Mouse (Mus musculus) small intestine, adult 2 months (tissue): ENCODE measurements around the gene Mesd. TPM values are rescaled to one million over a fixed set of nuclear protein-coding genes. Genes with fewer than 3 reads are reported as not detected.

ENCODE experiments used
- H3K27ac ChIP-seq: fragments of 200-500 bp; 2 replicates; pipeline ENCODE4 v1.5.1; 2012; ENCODE audit warnings: low read depth, low read length, control low read depth, inconsistent platforms; ENCODE audit not compliant: insufficient read depth
- H3K27me3 ChIP-seq: fragments of 200-500 bp; 2 replicates; pipeline ENCODE4 v1.6.1; 2012; ENCODE audit warnings: mild to moderate bottlenecking, moderate library complexity, low read length, inconsistent platforms; ENCODE audit not compliant: control insufficient read depth, insufficient read depth
- H3K36me3 ChIP-seq: fragments of 200-500 bp; 2 replicates; pipeline ENCODE4 v1.6.1; 2012; ENCODE audit warnings: mild to moderate bottlenecking, low read length, control low read depth, inconsistent platforms; ENCODE audit not compliant: control insufficient read depth, insufficient read depth
- H3K4me1 ChIP-seq: fragments of 200-500 bp; 2 replicates; pipeline ENCODE4 v1.6.1; 2012; ENCODE audit warnings: low read length, inconsistent platforms, mixed read lengths; ENCODE audit not compliant: control insufficient read depth, insufficient read depth, insufficient read length
- H3K4me3 ChIP-seq: fragments of 200-500 bp; 2 replicates; pipeline ENCODE4 v1.5.1; 2012; ENCODE audit warnings: low read depth, mild to moderate bottlenecking, control low read depth, inconsistent platforms, low read length, moderate library complexity
- CTCF ChIP-seq: fragments of 200-500 bp; IDR thresholded peaks from 2 replicates; pipeline ENCODE4 v1.5.1; 2012; ENCODE audit warnings: low read depth, mild to moderate bottlenecking, control low read depth, inconsistent platforms, low read length, moderate library complexity, mixed read lengths; ENCODE audit not compliant: insufficient replicate concordance, insufficient read length; ENCODE audit errors: extremely low read depth
- POLR2A ChIP-seq: fragments of 200-500 bp; IDR thresholded peaks from 2 replicates; pipeline ENCODE4 v1.6.1; 2012; ENCODE audit warnings: low read depth, mild to moderate bottlenecking, control low read depth, inconsistent platforms, low read length, moderate library complexity
- WGBS: fragments of 180-500 bp; shearing (Covaris S2); methylation state at CpG from one replicate; pipeline ENCODE4 v1.1.7; 2018; 5-methylcytosine and 5-hydroxymethylcytosine counted together
- polyA plus RNA-seq: library from polyadenylated mRNA; depleted of rRNA; stranded (reverse); fragments of >200 nt; gene quantifications from 2 replicates; pipeline ENCODE4 v1.2.3, GENCODE M21; 2012

Gene Mesd
- polyA plus RNA-seq, 1 experiment, result 2.4 TPM

DNA sequence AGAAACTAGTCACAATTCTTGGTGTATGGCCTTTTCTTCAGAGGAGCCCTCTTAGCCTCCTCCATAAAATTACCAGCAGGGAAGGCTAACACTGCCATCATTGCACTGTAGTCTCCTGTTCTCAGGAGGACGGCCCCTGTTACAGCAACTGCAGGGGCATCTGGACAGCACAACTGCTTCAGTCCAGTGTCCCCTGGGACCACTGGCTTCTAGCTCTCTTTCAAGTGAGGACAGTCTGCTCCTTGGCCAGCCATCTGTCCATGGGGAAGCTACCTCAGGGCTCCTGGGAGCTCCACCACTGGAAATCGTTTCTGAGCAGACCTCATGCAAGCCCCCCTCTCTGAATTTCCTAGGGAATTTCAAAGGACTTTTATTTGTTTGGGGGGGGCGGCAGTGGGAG is 16.3 kb downstream of the Mesd start:
- no peak for TF ChIP-seq CTCF
- Histone ChIP-seq H3K36me3 (peaks cover 26% of the 10 kb centered on the region), H3K4me1 (no peaks in the 10 kb centered on the region), H3K4me3 (no peak overlapping the region), H3K27ac (no peak overlapping the region), H3K27me3 (no peaks in the 10 kb centered on the region)
- 81% methylated on average over 3 of the region's 3 CpGs for WGBS

DNA sequence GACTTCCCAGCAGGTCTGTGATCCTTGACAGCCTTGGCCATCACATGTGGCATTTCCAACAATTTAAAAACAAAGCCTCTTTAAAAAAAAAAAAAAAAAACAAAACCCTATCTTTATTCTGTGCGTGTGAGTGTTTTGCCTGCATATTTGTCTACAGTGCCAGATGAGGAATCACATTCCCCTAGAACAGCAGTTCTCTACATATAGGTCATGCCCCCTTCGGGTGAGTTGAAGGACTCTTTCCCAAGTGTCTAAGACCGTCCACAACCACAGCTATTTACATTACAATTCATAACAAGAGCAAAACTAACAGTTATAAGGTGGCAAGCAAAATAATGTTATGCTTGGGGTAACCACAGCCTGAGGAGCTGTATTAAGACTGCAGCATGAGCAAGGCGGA is 17.2 kb downstream of the Mesd start:
- Histone ChIP-seq H3K4me3 (no peak overlapping the region), H3K27ac (no peak overlapping the region), H3K4me1 (no peaks in the 10 kb centered on the region), H3K36me3 (peaks cover 23% of the 10 kb centered on the region), H3K27me3 (no peaks in the 10 kb centered on the region)
- no peak for TF ChIP-seq POLR2A
- no peak for TF ChIP-seq CTCF
- 85% methylated on average over 4 of the region's 4 CpGs for WGBS

DNA sequence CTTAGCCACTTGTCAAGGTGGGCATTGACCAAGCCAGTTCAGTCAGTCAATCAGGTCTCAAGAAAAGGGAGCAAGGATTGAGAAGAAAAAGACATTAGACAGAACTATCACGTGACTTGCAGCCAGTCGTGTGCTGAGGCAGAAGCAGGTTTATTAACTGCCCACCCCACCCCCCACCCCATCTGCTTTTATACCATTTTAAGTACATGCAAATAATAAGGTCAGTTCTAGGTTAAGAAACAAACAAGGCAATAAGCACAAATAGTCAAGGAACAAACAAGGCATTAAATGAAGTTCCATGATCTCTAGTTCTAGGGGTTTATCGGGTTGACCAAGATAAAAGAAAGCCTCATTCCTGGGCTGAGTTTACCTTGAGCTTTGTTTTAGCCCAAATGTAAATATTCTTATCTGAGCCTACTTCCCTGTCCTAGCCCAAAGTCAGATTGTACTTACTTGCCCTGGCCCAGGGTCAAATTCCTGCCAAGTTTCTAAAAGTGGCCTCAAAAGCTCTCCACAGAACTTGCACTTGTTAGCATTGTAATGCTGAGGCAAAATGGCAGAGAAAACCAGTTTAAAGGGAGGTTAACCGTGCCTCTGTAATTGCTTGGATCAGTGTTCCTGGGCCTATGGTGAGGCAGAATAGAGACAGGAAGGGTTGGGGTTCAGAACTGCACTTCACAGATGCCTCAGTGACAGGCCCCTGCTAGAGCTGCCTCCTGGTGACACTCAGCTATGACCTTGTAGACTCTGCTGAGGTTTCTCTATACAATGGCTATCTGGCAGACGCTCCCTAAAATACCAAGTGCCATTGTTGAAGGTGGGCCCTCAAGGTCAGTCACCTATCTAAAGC is 18.3 kb downstream of the Mesd start:
- 66% methylated on average over 5 of the region's 5 CpGs for WGBS
- H3K27ac ChIP-seq, result no peak overlapping the region
- H3K36me3 ChIP-seq, result peaks cover 19% of the 10 kb centered on the region
- H3K4me3 ChIP-seq, result no peak overlapping the region
- no peaks in the 10 kb centered on the region for H3K27me3 ChIP-seq
- H3K4me1 ChIP-seq, result no peaks in the 10 kb centered on the region
- TF ChIP-seq CTCF (no peak), POLR2A (no peak)

DNA sequence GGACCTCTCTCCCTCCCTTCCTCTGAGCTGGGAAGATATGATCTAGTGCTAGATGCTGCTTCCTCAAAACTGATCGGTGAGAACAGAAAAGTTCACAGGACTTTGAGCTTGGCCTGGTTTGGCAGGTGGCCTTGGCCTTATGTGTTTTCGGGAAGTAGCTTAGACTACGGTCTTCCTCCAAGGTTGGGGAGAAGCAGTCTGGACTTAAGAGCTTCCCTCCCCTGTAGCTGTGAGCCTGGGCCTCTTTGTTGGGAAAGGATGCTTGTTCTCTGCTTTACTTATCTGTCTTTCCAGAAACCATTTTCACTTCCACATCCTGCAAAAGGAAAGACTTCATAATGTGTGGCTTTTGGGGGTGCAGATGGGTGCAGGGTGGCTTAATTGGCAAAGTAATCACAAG is 20.6 kb downstream of the Mesd start:
- Histone ChIP-seq H3K36me3 (no peaks in the 10 kb centered on the region; the same call in 1 of the 2 replicates), H3K4me3 (no peak overlapping the region), H3K27ac (no peak overlapping the region), H3K27me3 (no peaks in the 10 kb centered on the region), H3K4me1 (no peaks in the 10 kb centered on the region)
- 23% methylated on average over 3 of the region's 3 CpGs for WGBS
- TF ChIP-seq POLR2A (no peak), CTCF (no peak)

DNA sequence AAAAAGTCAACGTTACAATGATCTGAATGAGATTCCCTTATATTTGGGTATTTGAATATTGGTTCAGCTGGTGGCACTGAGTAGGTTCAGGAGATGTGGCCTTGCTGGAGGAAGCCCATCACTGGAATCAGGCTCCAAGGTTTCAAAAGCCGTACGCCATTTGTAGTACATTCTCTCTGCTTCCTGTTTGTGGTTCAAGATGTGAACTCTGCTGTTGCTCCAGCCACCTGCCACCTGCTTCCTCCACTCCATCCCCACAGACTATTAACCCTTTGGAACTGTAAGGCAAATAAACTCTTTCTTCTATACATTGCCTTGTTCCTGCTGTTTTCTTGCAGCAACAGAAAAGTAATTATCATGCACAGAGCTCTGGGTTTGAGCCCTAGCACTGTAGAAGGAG is 27.6 kb downstream of the Mesd start:
- WGBS, result 48% methylated on average over 3 of the region's 3 CpGs
- Histone ChIP-seq H3K36me3 (no peaks in the 10 kb centered on the region), H3K27me3 (no peaks in the 10 kb centered on the region), H3K27ac (no peak overlapping the region), H3K4me3 (no peak overlapping the region), H3K4me1 (peaks cover 2% of the 10 kb centered on the region; the same call in 1 of the 2 replicates)
- TF ChIP-seq POLR2A (no peak), CTCF (no peak)

DNA sequence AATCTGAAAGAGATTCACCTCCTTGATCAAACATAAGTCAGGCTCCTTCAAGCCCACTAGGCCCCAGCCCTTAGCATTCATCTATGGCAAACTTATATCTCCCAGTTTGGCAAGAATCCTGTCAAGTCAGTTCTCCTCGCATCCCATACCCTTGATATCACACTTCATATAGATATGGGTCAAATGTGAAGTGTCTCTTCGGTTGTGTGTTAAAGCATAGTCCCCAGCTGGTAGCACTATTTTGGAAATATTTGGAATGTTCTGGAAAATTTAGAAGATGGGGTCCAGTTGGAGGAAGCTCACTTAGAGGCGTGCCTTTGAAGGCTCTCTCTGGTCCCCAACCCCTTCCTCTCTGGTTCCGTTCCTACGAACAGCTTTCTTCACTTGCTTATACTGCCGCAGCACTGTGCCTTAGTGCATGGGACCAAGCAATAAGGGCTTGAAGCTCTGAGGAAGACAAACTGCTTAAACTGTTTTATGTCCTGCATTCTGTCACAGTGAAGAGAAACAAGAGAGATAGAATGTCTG is 29.2 kb downstream of the Mesd start:
- no peak overlapping the region for H3K4me3 ChIP-seq
- WGBS, result 90% methylated on average over 6 of the region's 6 CpGs
- no peak overlapping the region for H3K27ac ChIP-seq
- H3K4me1 ChIP-seq, result peaks cover 2% of the 10 kb centered on the region; the same call in 1 of the 2 replicates
- H3K27me3 ChIP-seq, result no peaks in the 10 kb centered on the region
- TF ChIP-seq CTCF (no peak), POLR2A (no peak)
- H3K36me3 ChIP-seq, result no peaks in the 10 kb centered on the region

DNA sequence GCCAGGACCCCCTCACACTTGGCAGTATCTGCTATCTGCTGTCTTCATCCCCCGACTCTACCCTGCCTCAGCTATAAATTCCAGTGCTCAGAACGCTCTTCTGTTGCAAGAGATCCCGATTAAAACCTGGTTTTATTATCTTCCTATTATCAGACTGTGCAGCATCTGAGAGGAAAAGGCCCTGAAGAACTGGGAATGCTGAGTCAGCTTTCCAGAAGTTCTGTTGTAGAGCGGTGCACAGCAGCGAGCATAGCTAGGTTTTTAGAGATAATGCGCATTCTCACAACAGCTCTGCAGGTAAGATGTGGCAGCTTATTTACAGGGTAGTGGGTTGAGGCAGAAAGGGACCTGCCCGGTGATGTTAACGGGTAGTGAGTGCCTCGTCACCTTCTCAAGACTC is 29.7 kb downstream of the Mesd start:
- Histone ChIP-seq H3K4me3 (no peak overlapping the region), H3K27ac (no peak overlapping the region), H3K36me3 (no peaks in the 10 kb centered on the region), H3K27me3 (no peaks in the 10 kb centered on the region), H3K4me1 (peaks cover 2% of the 10 kb centered on the region; the same call in 1 of the 2 replicates)
- 80% methylated on average over 9 of the region's 9 CpGs for WGBS
- no peak for TF ChIP-seq POLR2A
- no peak for TF ChIP-seq CTCF
